Mouse (Mus musculus) hindbrain, embryonic 11.5 days (tissue): ENCODE data around the gene Snai3. TPM values are rescaled to one million over a fixed set of nuclear protein-coding genes. Genes with fewer than 3 reads are reported as not detected.
A peak's percentile ranks its signal among the peaks of the same experiment; 100 is the strongest.

ENCODE experiments used
- ATAC-seq: fragments of 200-750 bp; cut with Nextera tagmentation; 2 replicates; pipeline ENCODE4 v1.8.0; 2017; ENCODE audit warnings: mild to moderate bottlenecking, moderate TSS enrichment, moderate library complexity; ENCODE audit not compliant: low FRiP score
- DNase-seq: peaks from one replicate; pipeline ENCODE4 v3.0.0-alpha.2; 2015; ENCODE audit warnings: low spot score
- H3K27ac ChIP-seq: fragments of 300-500 bp; sonication (generic); 2 replicates; pipeline ENCODE4 v1.5.1; 2014; ENCODE audit warnings: mild to moderate bottlenecking, low read depth, low read length
- H3K27me3 ChIP-seq: fragments of 300-500 bp; sonication (generic); 2 replicates; pipeline ENCODE4 v1.6.1; 2014; ENCODE audit warnings: mild to moderate bottlenecking, low read length, moderate library complexity, mixed read lengths; ENCODE audit not compliant: control insufficient read depth, insufficient read depth
- H3K36me3 ChIP-seq: fragments of 300-500 bp; sonication (generic); 2 replicates; pipeline ENCODE4 v1.6.1; 2014; ENCODE audit warnings: mild to moderate bottlenecking, low read length, moderate library complexity, mixed read lengths; ENCODE audit not compliant: control insufficient read depth, insufficient read depth
- H3K4me1 ChIP-seq: fragments of 300-500 bp; sonication (generic); replicated peaks from 2 replicates; pipeline ENCODE4 v1.6.1; 2014; ENCODE audit warnings: low read length, mixed read lengths; ENCODE audit not compliant: control insufficient read depth, insufficient read depth
- H3K4me2 ChIP-seq: fragments of 300-500 bp; sonication (generic); replicated peaks from 2 replicates; pipeline ENCODE4 v1.6.1; 2014; ENCODE audit warnings: mild to moderate bottlenecking, low read depth, low read length
- H3K4me3 ChIP-seq: fragments of 300-500 bp; sonication (generic); 2 replicates; pipeline ENCODE4 v1.5.1; 2014; ENCODE audit warnings: low read depth, low read length
- H3K9ac ChIP-seq: fragments of 300-500 bp; sonication (generic); 2 replicates; pipeline ENCODE4 v1.6.1; 2014; ENCODE audit warnings: low read depth, low read length
- H3K9me3 ChIP-seq: fragments of 300-500 bp; sonication (generic); 2 replicates; pipeline ENCODE4 v1.6.1; 2016; ENCODE audit warnings: low read length; ENCODE audit not compliant: control insufficient read depth
- WGBS: fragments of 180-500 bp; shearing (Covaris S2); extraction: QIAGEN DNeasy Blood & Tissue Kit; methylation state at CpG from one replicate; pipeline ENCODE4 v1.1.7; 2014; 5-methylcytosine and 5-hydroxymethylcytosine counted together
- polyA plus RNA-seq: library from polyadenylated mRNA; unstranded; fragments of >200 nt; fragmentation: Nextera tagmentation; extraction: Ambion mirVana; gene quantifications from 2 replicates; pipeline ENCODE4 v1.2.1, GENCODE M21; 2014

Snai3 gene
- polyA plus RNA-seq, 1 experiment from 2014 or later, result not detected

DNA sequence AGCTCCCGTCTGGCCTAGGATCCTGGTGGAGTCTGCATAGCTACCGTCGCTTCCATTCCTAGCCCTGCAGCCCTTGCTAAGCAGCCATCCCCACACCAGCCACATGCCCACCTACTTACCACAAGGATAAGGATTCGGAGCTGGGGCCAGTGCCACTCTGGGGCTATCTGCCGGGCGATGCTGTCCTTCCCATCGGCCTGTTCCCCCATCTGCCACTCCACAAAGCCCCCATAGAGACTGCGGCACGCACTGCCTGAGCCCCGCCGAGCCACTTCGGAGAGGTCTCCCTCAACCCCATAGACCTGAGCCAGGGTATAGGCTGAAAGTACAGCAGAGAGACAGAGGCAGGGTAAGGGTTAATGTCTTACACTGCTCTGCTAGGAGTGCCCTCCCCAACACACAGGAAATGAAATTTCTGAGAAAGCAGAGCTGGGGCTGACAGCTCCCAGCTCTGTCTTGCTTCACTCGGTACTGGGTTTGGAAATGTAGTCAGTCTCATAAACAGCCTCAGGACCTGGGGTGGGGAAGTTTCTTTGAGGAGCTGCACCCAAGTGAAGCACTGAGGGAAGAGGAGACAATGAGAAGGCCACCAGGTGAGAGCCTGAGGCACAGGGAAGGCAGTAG, 22.7 kb downstream of the Snai3 start:
- Histone ChIP-seq H3K4me2 (no peak overlapping the region), H3K27me3 (no peaks in the 10 kb centered on the region), H3K4me3 (no peak overlapping the region), H3K4me1 (peaks cover 5% of the 10 kb centered on the region), H3K9me3 (no peaks in the 10 kb centered on the region), H3K9ac (no peak overlapping the region), H3K27ac (no peak overlapping the region), H3K36me3 (0 out of 2 replicates have a peak, but pooled peaks cover 9% of the 10 kb centered on the region)
- DNase-seq (no peak), ATAC-seq (no peak)
- 90% methylated on average over 13 of the region's 13 CpGs for WGBS

GRCm38 (mm10) chr8:122436586-122437125, 23.9 kb downstream of the Snai3 start:
- 87% methylated on average over 20 of the region's 20 CpGs for WGBS
- H3K4me1 ChIP-seq, result peaks cover 11% of the 10 kb centered on the region; the same call in 1 of the 2 replicates
- DNase-seq (no peak), ATAC-seq (no peak)
- no peaks in the 10 kb centered on the region for H3K9me3 ChIP-seq
- H3K4me3 ChIP-seq, result no peak overlapping the region
- no peak overlapping the region for H3K9ac ChIP-seq
- H3K27me3 ChIP-seq, result no peaks in the 10 kb centered on the region
- H3K27ac ChIP-seq, result no peak overlapping the region
- H3K36me3 ChIP-seq, result 0 out of 2 replicates have a peak, but pooled peaks cover 9% of the 10 kb centered on the region
- no peak overlapping the region for H3K4me2 ChIP-seq

DNA sequence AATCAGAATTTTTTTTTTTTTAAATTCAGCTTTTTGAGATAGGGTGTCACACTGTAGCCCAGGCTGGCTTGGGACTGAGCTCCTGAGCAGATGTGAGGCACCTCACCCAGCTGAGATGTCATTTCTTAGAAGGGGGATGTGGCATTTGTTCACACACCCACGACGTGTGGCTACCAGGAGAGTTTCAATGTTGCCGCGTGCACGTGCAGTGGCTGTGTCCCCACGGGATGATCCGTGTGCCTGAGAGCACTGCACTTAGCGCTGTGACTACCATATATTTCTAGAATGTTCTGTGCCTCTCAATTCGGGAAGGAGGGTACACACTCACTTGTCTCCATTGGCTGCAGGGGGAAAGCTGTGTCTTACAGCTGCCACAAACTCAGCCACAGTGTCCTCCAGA, 24.4 kb downstream of the Snai3 start:
- Histone ChIP-seq H3K4me3 (no peak overlapping the region), H3K9me3 (no peaks in the 10 kb centered on the region), H3K4me1 (peaks cover 11% of the 10 kb centered on the region; the same call in 1 of the 2 replicates), H3K4me2 (no peak overlapping the region), H3K36me3 (0 out of 2 replicates have a peak, but pooled peaks cover 9% of the 10 kb centered on the region), H3K27ac (no peak overlapping the region), H3K27me3 (no peaks in the 10 kb centered on the region), H3K9ac (no peak overlapping the region)
- ATAC-seq, result no peak
- DNase-seq, result no peak
- 98% methylated on average over 9 of the region's 9 CpGs for WGBS

GRCm38 (mm10) chr8:122435375-122435774, 25.2 kb downstream of the Snai3 start:
- Histone ChIP-seq H3K4me2 (no peak overlapping the region), H3K27me3 (no peaks in the 10 kb centered on the region), H3K9ac (no peak overlapping the region), H3K4me1 (peaks cover 11% of the 10 kb centered on the region; the same call in 1 of the 2 replicates), H3K27ac (no peak overlapping the region), H3K9me3 (no peaks in the 10 kb centered on the region), H3K36me3 (0 out of 2 replicates have a peak, but pooled peaks cover 9% of the 10 kb centered on the region), H3K4me3 (no peak overlapping the region)
- DNase-seq (no peak), ATAC-seq (no peak)
- 87% methylated on average over 6 of the region's 6 CpGs for WGBS

DNA sequence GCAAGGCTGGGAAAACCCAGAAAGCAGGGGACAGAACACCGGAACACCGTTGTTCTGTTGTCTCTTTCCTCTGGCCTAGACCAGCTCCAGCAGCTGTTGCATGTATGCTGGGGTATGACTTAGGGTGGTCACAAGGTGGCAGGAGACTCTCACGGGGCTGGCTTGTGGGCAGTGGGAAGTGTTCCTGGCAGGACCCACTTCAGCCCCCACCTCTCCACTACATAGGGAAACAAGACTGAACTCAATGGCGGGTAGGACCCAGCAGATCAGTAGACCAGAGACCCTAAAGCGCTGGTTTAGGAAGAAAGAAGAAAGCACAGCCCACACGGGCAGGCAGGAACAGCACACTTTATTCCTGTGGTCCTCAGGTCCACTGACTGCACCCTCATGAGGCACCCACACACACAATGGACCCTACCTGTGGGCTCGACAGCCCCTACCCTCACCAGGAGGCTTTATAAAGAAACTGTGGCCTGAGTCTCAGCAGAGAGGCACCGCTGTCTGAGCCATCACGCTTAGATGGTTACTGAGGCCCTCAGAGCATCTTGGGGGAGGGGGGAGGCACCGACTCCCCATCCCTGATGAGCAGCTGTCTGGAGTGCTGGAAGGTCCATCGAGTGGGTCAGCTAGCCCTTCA, 27.1 kb downstream of the Snai3 start:
- no peaks in the 10 kb centered on the region for H3K9me3 ChIP-seq
- no peak overlapping the region for H3K27ac ChIP-seq
- no peaks in the 10 kb centered on the region for H3K27me3 ChIP-seq
- peak; percentile 3 for DNase-seq
- no peak overlapping the region for H3K4me2 ChIP-seq
- ATAC-seq, result peak; percentile 31; the same call in 1 of the 2 replicates
- 67% methylated on average over 11 of the region's 11 CpGs for WGBS
- H3K4me3 ChIP-seq, result no peak overlapping the region
- peaks cover 11% of the 10 kb centered on the region; the same call in 1 of the 2 replicates for H3K4me1 ChIP-seq
- 0 out of 2 replicates have a peak, but pooled peaks cover 9% of the 10 kb centered on the region for H3K36me3 ChIP-seq
- H3K9ac ChIP-seq, result no peak overlapping the region

DNA sequence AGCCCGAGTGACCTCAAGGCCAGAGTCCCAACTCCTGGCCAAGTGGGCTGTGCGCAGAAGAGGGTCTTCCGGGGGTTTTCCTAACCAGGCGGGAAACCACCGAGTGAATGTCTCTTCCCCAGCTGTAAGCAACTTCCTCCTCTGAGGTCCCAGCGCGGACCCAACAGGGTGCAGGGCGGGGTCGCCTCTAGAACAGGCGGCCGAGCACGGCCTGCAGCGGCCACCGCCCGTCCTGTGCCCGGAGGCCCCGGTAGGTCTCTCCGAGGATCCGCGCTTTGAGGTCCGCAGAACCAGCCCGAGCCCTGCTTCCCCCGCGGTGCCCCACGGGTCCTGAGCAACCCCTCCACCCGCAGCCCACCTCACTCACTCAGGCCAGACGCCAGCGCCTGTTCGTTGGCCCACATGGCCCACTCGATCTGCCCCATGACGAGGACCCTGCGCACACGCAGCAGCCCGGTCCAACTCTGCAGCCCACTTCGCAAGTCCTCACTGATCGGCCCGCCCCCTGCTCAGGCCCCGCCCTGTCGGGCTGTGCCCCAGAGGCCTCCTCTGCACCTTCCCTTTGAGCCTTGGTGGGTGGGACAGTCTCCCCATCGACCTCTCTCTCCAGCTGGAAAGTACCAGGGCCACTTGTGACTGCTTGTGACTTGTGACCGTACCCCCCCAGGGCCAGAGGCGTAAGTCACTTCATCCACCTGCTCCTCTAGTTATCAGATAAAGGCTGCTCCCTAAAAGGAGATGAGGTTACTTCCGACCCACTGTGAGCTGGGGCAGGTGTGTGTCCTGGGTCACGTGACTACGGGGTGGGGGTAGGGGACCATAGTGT, 27.9 kb downstream of the Snai3 start, which contains the start of gene Cyba:
Gene Cyba (minus strand): TSS at position 488 of the 826 bp plus-strand sequence.
- H3K27ac ChIP-seq, result no peak within 1 kb of the TSS
- H3K4me1 ChIP-seq, result peaks cover 11% of the 10 kb centered on the region; the same call in 1 of the 2 replicates
- WGBS, result 6% methylated on average over 45 of the region's 45 CpGs
- H3K36me3 ChIP-seq, result 0 out of 2 replicates have a peak, but pooled peaks cover 9% of the 10 kb centered on the region
- no peaks in the 10 kb centered on the region for H3K27me3 ChIP-seq
- H3K9ac ChIP-seq, result peak within 1 kb of the TSS; percentile 56
- peak within 1 kb of the TSS; percentile 37 for H3K4me3 ChIP-seq
- peak within 1 kb of the TSS; percentile 75 for H3K4me2 ChIP-seq
- H3K9me3 ChIP-seq, result no peaks in the 10 kb centered on the region
- ATAC-seq (peak; percentile 79), DNase-seq (peak; percentile 59)

DNA sequence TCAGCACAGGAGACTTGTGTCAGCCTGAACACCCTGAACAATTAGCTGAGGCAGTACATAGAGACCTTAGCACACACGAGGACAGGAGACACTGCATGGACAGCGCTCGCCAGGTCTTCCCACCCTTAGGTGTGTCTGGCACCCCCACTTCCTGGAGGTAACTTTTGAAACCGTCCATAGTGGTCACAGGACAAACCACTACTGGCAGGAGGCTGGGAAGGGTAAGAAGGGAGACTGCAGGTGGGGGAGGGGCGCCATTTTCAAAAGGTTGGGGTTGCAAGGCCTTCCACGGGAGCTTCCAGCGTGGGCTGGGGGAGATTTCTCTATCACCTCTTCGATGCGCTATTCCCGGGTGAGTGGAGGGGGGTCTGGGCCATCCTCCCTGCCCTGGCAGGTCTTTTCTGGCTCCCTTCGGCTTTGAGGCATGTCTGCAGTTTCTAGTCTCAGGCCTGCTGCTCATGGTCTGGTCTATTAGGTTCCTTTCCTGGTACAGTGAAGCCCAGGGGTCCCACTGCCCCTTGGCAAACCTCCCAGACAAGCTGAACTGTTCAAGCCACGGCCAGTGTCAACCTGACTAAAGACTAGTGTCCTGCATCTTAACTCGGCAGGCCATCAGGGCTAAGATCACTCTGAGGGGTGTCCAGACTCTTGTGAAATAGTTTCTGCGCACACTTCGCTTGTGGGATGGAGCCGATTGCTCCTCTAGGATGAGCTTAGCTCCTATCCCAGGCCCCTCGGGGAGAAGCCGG, 28.7 kb downstream of the Snai3 start:
- Histone ChIP-seq H3K27ac (no peak overlapping the region), H3K4me3 (peak overlapping the region; percentile 37), H3K9ac (peak overlapping the region; percentile 56), H3K27me3 (no peaks in the 10 kb centered on the region), H3K9me3 (no peaks in the 10 kb centered on the region), H3K4me1 (peaks cover 11% of the 10 kb centered on the region; the same call in 1 of the 2 replicates), H3K4me2 (peak overlapping the region; percentile 75), H3K36me3 (0 out of 2 replicates have a peak, but pooled peaks cover 9% of the 10 kb centered on the region)
- WGBS, result 41% methylated on average over 18 of the region's 18 CpGs
- ATAC-seq (no peak), DNase-seq (peak; percentile 23)

DNA sequence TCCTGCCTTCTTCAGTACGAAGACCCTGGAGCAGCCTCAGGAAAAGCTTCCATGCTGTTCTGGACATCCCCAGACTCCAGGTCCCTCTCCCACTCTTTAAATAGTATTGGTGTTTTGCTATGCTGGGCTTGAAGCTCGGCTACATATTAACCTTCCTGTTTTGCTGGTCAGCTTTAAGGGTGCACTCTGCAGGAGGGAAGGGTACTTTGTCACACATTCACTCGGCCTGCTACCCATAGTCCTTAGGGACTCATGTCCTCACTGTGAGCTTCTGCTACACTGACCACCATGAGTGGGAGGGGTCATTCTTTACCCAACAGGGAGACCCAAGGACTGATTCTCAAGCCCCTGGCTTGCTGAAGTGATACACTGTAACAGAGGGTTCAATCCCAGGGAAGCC, 29.9 kb downstream of the Snai3 start:
- Histone ChIP-seq H3K4me2 (no peak overlapping the region), H3K27ac (no peak overlapping the region), H3K9me3 (no peaks in the 10 kb centered on the region), H3K4me3 (no peak overlapping the region), H3K27me3 (no peaks in the 10 kb centered on the region), H3K4me1 (peaks cover 11% of the 10 kb centered on the region; the same call in 1 of the 2 replicates), H3K9ac (no peak overlapping the region), H3K36me3 (0 out of 2 replicates have a peak, but pooled peaks cover 4% of the 10 kb centered on the region)
- DNase-seq (no peak), ATAC-seq (no peak)
- WGBS, result 73% methylated on average over 3 of the region's 3 CpGs
